Mouse (Mus musculus) liver, adult 2 months (tissue): ENCODE measurements at regions not wholly inside any gene's neighbourhood (a gene's known extent, or its start where the extent isn't known, plus 50 kb on each side); places are given as distances from the start of the nearest gene placed in this dataset.

Experiments
- DNase-seq: peaks from one replicate; pipeline ENCODE4 v3.0.0-alpha.2; 2011; ENCODE audit warnings: low read depth, low spot score; ENCODE audit errors: extremely low read depth
- H3K27ac ChIP-seq: fragments of 200-500 bp; replicated peaks from 2 replicates; pipeline ENCODE4 v1.5.1; 2012; ENCODE audit warnings: low read depth, mild to moderate bottlenecking, control low read depth, inconsistent platforms, low read length; ENCODE audit not compliant: insufficient read depth
- H3K27me3 ChIP-seq: fragments of 200-500 bp; 2 replicates; pipeline ENCODE4 v1.6.1; 2012; ENCODE audit warnings: mild to moderate bottlenecking, moderate library complexity, low read length, inconsistent platforms; ENCODE audit not compliant: control insufficient read depth, insufficient read depth
- H3K36me3 ChIP-seq: fragments of 200-500 bp; 2 replicates; pipeline ENCODE4 v1.6.1; 2012; ENCODE audit warnings: low read length, inconsistent platforms; ENCODE audit not compliant: control insufficient read depth, insufficient read depth
- H3K4me1 ChIP-seq: fragments of 200-500 bp; 2 replicates; pipeline ENCODE4 v1.6.1; 2011; ENCODE audit warnings: low read length; ENCODE audit not compliant: control insufficient read depth, insufficient read depth
- H3K4me3 ChIP-seq: fragments of 200-500 bp; 2 replicates; pipeline ENCODE4 v1.5.1; 2011; ENCODE audit warnings: low read depth, mild to moderate bottlenecking, control low read depth, low read length, moderate library complexity; ENCODE audit not compliant: insufficient read depth
- H3K79me2 ChIP-seq: fragments of 200-500 bp; 2 replicates; pipeline ENCODE4 v1.6.1; 2012; ENCODE audit warnings: inconsistent platforms, mild to moderate bottlenecking, low read length, moderate library complexity; ENCODE audit not compliant: control insufficient read depth, insufficient read depth
- H3K9ac ChIP-seq: fragments of 200-500 bp; 2 replicates; pipeline ENCODE4 v1.6.1; 2012; ENCODE audit warnings: low read depth, mild to moderate bottlenecking, control low read depth, inconsistent platforms, low read length
- CTCF ChIP-seq: fragments of 200-500 bp; IDR thresholded peaks from 2 replicates; pipeline ENCODE4 v1.5.1; 2011; ENCODE audit warnings: low read depth, low read length, control low read depth
- POLR2A ChIP-seq: fragments of 200-500 bp; IDR thresholded peaks from 2 replicates; pipeline ENCODE4 v1.6.1; 2011; ENCODE audit warnings: low read length, control low read depth; ENCODE audit not compliant: insufficient read depth; ENCODE audit errors: extremely low read depth
- WGBS: fragments of 180-500 bp; shearing (Covaris S2); methylation state at CpG from one replicate; pipeline ENCODE4 v1.1.7; 2018; 5-methylcytosine and 5-hydroxymethylcytosine counted together

- 44% methylated on average over 2 of the region's 2 CpGs for WGBS
- DNase-seq = no peak
- Histone ChIP-seq H3K4me3 (no peak overlapping the region), H3K27ac (no peak overlapping the region), H3K27me3 (no peaks in the 10 kb centered on the region), H3K4me1 (no peaks in the 10 kb centered on the region), H3K36me3 (no peaks in the 10 kb centered on the region), H3K79me2 (no peaks in the 10 kb centered on the region), H3K9ac (no peak overlapping the region)
- TF ChIP-seq CTCF (no peak), POLR2A (no peak)
Measured at GRCm38 (mm10) chr1:94717699-94718098, 595.7 kb upstream of the Fam174a start.

GRCm38 (mm10) chr1:94753523-94753922 is 559.9 kb upstream of the Fam174a start:
- Histone ChIP-seq H3K4me1 (no peaks in the 10 kb centered on the region), H3K79me2 (no peaks in the 10 kb centered on the region), H3K36me3 (no peaks in the 10 kb centered on the region), H3K27me3 (no peaks in the 10 kb centered on the region), H3K4me3 (no peak overlapping the region), H3K9ac (no peak overlapping the region), H3K27ac (no peak overlapping the region)
- no peak for TF ChIP-seq CTCF
- TF ChIP-seq POLR2A = no peak
- no peak for DNase-seq
- 56% methylated on average over 1 of the region's 1 CpGs for WGBS

- no peaks in the 10 kb centered on the region for H3K36me3 ChIP-seq
- no peaks in the 10 kb centered on the region for H3K4me1 ChIP-seq
- H3K27ac ChIP-seq = no peak overlapping the region
- H3K9ac ChIP-seq = no peak overlapping the region
- no peaks in the 10 kb centered on the region for H3K79me2 ChIP-seq
- H3K27me3 ChIP-seq = no peaks in the 10 kb centered on the region
- 91% methylated on average over 2 of the region's 2 CpGs for WGBS
- TF ChIP-seq POLR2A (no peak), CTCF (no peak)
- no peak overlapping the region for H3K4me3 ChIP-seq
- DNase-seq = no peak
Measured at GRCm38 (mm10) chr1:94789019-94789585, 524.3 kb upstream of the Fam174a start.

GRCm38 (mm10) chr1:94790604-94791003 is 522.8 kb upstream of the Fam174a start:
- no peaks in the 10 kb centered on the region for H3K4me1 ChIP-seq
- H3K9ac ChIP-seq = no peak overlapping the region
- H3K79me2 ChIP-seq = no peaks in the 10 kb centered on the region
- H3K4me3 ChIP-seq = no peak overlapping the region
- H3K27me3 ChIP-seq = no peaks in the 10 kb centered on the region
- no peak for DNase-seq
- no peaks in the 10 kb centered on the region for H3K36me3 ChIP-seq
- TF ChIP-seq POLR2A = no peak
- no peak for TF ChIP-seq CTCF
- WGBS = 70% methylated on average over 7 of the region's 7 CpGs
- no peak overlapping the region for H3K27ac ChIP-seq

GRCm38 (mm10) chr1:94791052-94791451 is 522.4 kb upstream of the Fam174a start:
- no peaks in the 10 kb centered on the region for H3K36me3 ChIP-seq
- WGBS = 40% methylated on average over 6 of the region's 6 CpGs
- no peak overlapping the region for H3K27ac ChIP-seq

GRCm38 (mm10) chr1:94796028-94796427 is 517.4 kb upstream of the Fam174a start:
- H3K4me1 ChIP-seq = no peaks in the 10 kb centered on the region
- H3K79me2 ChIP-seq = no peaks in the 10 kb centered on the region
- no peaks in the 10 kb centered on the region for H3K36me3 ChIP-seq
- H3K9ac ChIP-seq = no peak overlapping the region
- no peak overlapping the region for H3K27ac ChIP-seq
- H3K4me3 ChIP-seq = no peak overlapping the region
- WGBS = 79% methylated on average over 1 of the region's 1 CpGs
- H3K27me3 ChIP-seq = no peaks in the 10 kb centered on the region
- TF ChIP-seq POLR2A (no peak), CTCF (no peak)
- DNase-seq = no peak

More at GRCm38 (mm10) chr1:94791052-94791451, 522.4 kb upstream of the Fam174a start:
- H3K79me2 ChIP-seq = no peaks in the 10 kb centered on the region
- TF ChIP-seq POLR2A (no peak), CTCF (no peak)
- no peaks in the 10 kb centered on the region for H3K27me3 ChIP-seq
- no peak for DNase-seq
- no peak overlapping the region for H3K9ac ChIP-seq
- H3K4me1 ChIP-seq = no peaks in the 10 kb centered on the region
- no peak overlapping the region for H3K4me3 ChIP-seq
